Mouse (Mus musculus) brain, embryonic 18.5 days (tissue): ENCODE data around the gene Gm5475.
A peak's percentile ranks its signal among the peaks of the same experiment; 100 is the strongest.

ENCODE experiments used
- DNase-seq: peaks from one replicate; pipeline ENCODE4 v3.0.0-alpha.2; 2012; ENCODE audit warnings: low read depth, low spot score

Gene Gm5475

DNA sequence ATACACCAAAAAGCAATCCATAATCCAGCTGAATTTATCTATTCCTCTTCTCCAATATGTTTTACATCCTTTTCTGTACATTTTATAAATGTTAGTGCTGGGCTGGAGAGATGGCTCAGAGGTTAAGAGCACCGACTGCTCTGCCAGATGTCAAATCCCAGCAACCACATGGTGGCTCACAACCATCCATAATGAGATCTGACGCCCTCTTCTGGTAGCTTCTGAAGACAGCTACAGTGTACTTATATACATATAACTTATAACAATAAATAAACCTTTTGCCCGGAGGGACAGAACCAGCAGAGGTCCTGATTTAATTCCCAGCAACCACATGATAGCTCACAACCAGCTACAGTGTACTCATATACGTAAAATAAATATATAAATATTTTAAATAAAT is 26.6 kb downstream of the Gm5475 start:
- no peak for DNase-seq

- no peak for DNase-seq
These were observed 27.5 kb downstream of the Gm5475 start for GRCm38 (mm10) chr15:100449495-100449894.

GRCm38 (mm10) chr15:100451245-100451644 is 29.3 kb downstream of the Gm5475 start:
- DNase-seq: no peak

DNA sequence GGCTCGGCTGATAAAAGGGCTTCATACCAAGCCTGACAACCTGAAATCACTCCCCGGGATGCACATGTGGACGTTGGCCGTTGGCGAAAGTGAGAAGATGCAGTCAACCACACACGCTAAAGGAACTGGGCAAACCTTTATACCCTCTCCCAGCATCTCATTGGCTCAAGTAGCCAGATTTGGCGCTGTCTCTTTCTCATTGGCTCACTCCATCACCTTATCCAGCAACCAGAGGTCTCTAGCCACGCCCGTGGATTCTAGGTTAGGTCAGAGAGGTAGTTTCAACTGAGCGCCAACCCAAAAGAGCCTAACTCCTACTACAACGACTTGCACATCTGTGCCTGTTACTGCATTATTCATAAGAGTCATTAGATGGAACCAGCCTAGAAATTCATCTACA is 30.5 kb downstream of the Gm5475 start:
- no peak for DNase-seq

- DNase-seq: no peak
These were observed 34.5 kb downstream of the Gm5475 start for GRCm38 (mm10) chr15:100456356-100456991.

DNA sequence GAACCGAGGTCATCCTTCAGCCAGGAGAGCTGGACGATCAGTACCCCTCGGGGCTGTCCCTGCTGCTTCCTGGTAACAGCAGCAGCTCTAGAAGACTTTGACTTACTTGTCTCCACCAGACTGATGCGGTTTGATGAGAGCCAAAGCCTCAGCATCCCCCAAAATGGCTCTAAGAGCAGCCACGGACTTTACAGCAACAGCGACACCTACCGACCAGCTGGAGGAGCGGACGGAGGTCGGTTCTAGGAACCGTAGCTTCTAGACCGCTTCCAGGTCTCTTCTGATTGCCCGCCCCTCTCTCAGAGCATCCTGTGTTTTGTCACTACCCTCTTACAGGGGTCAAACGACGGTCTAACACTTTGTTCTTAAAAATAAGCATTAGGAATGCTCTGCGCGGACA is 35.4 kb downstream of the Gm5475 start:
- DNase-seq: peak; percentile 45

GRCm38 (mm10) chr15:100458055-100458454 is 36.1 kb downstream of the Gm5475 start:
- DNase-seq: no peak

GRCm38 (mm10) chr15:100460942-100461341 is 39.0 kb downstream of the Gm5475 start:
- no peak for DNase-seq

GRCm38 (mm10) chr15:100461646-100462045 is 39.7 kb downstream of the Gm5475 start:
- no peak for DNase-seq

- no peak for DNase-seq
These were observed 40.1 kb downstream of the Gm5475 start for GRCm38 (mm10) chr15:100462086-100462485.

DNA sequence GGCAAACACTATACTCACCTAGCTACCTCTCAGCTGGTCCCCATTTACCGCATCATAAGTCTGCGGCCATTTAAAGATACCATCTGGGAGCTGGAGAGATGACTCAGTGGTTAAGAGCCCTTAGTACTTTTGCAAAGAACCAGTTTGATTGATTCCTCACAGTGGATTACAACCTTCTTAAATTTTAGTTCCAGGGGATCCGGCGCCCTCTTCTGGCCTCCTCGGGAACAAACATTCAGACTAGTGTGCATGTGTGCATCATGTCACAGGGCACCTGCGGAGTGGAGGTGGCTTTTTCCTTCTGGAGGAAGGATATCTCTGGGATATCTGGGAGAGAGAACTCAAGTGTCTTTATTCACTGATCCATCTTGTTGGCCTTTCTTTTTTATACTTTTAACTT is 41.8 kb downstream of the Gm5475 start:
- DNase-seq: no peak

GRCm38 (mm10) chr15:100465432-100465831 is 43.5 kb downstream of the Gm5475 start:
- DNase-seq: no peak

- DNase-seq: no peak
These were observed 45.8 kb downstream of the Gm5475 start for GRCm38 (mm10) chr15:100467738-100468137.

DNA sequence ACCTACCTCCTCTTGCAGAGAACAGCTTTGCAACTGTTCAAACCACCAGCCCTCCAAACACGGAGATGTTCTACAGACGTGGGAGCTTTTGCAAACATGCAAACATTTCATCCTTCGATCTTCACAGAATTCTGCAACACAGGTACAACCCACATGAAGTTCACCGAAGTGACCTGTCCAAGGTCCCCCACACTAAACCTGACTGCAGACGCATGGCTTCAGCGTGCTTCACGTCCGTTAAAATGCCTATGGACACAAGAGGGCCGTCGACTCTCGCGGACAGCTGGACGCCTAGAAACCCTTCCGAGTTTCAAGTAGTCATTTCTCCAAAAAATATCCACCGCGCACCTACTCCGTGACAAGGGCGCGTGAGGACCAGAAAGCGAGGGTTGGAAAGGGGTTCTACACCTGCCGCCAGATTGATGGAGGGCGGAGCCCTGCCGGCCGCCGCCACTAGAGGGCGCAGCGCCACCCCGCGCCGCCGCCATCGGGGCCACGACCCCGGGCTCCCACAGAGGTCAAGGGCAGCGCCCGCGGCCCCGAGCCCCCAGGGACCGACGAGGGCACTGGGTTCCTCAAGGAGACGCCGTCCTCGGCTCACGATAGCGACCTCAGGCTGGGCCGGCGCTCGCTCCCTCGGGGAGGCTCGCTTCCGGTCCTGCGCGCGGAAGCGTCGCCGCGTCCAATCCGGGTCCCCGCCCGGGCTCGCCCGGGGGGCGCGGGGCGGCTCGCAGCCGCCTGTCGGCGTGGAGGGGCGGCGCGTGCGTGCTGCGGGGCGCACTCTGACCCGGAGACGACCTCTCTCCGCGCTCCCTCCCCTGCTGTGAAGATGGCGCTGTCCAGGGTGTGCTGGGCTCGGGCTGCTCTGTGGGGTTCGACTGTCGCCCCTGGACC is 46.6 kb downstream of the Gm5475 start, which contains the start of gene Letmd1:
Letmd1 (plus strand) TSS at position 729 of the 894 bp plus-strand sequence.
- peak; percentile 83 for DNase-seq

DNA sequence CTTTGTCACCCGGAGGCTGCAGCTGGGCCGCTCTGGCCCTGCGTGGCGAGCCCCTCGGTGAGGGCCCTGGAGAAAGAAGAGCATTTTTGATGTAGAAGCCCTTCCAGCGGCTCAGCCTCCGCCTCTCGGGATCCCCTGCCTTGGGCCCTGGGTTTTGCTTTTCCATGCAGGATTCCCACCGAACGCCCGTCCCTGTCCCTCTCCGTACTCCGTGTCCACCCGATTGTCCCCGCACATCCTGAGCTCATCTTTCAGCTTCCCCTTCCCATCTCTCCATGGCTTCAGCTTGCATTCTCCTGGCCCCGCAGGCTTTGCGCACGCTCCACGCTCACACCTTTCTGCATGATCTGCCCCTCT is 47.2 kb downstream of the Gm5475 start:
- DNase-seq: no peak

DNA sequence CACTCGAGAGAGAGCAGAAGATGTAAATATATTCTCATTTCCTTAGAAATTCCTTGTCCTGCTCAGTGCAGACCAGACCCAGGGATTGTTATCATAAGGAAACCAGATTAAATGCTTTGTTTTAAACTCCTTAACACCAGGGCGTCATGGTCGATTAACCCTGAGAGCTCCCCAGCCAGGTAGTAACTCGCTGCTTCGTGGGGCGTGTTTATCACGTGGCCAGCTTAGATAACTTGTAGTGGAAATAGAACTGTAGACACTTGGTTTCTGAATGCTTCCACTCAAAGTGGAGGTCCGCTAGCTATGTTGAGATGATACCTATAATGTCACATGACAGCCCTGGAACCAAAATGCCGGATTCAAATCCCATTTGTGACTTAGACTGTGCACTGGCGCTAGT is 48.1 kb downstream of the Gm5475 start:
- DNase-seq: no peak

DNA sequence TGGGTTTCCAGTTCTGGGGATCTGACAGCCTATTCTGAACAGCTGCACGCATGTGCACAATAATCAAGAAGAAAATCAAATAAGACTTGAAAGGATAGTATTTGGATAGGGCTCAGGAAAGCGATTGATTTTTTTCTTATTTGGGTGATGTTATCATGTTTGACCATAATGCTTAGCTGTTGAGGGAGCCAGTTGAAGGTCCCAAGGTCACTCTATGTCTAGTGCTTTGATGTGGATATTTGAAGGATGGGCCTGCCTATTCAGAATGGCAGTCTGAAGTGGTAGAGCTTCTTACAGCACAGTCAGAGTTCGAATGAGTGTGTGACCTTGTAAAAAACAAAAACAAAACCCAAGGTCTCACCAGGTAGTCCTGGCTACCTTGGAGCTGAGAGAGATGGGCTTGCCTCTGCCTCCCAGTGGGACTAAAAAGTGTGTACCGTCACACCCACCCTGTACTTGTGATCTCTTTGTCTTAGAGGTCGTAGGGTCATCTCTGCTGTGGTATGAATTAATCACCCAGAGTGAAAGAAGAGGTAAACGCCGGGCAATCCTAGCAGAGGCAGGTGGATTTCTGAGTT is 52.1 kb downstream of the Gm5475 start:
- DNase-seq: no peak
